Mouse (Mus musculus) C2C12 (cell line): ENCODE results near the gene Wdr54. TPM values are rescaled to one million over a fixed set of nuclear protein-coding genes. Genes with fewer than 3 reads are reported as not detected.

ENCODE experiments used
- H3K27me3 ChIP-seq: one replicate; pipeline ENCODE4 v1.6.1; 2011; ENCODE audit not compliant: control insufficient read depth, insufficient read depth, insufficient read length
- H3K36me3 ChIP-seq: one replicate; pipeline ENCODE4 v1.6.1; 2011; ENCODE audit not compliant: control insufficient read depth, insufficient read depth
- H3K4me3 ChIP-seq: one replicate; pipeline ENCODE4 v1.5.1; 2011; ENCODE audit warnings: mild to moderate bottlenecking, control low read depth; ENCODE audit not compliant: poor library complexity, insufficient read depth, severe bottlenecking
- H3K79me2 ChIP-seq: one replicate; pipeline ENCODE4 v1.6.1; 2011; ENCODE audit not compliant: control insufficient read depth, insufficient read depth
- H3K79me3 ChIP-seq: one replicate; pipeline ENCODE4 v1.6.1; 2011; ENCODE audit warnings: low read depth, control low read depth
- H3ac ChIP-seq: one replicate; pipeline ENCODE3; 2011; ENCODE audit warnings: low read depth; ENCODE audit not compliant: control insufficient read depth, insufficient read length
- CEBPB ChIP-seq: IDR thresholded peaks from one replicate; pipeline ENCODE4 v1.6.1; 2011; ENCODE audit warnings: low read depth, mild to moderate bottlenecking, control low read depth, moderate library complexity
- CTCF ChIP-seq: IDR thresholded peaks from one replicate; pipeline ENCODE4 v1.5.1; 2011; ENCODE audit not compliant: control insufficient read depth, insufficient read depth, insufficient read length
- FOSL1 ChIP-seq: IDR thresholded peaks from one replicate; pipeline ENCODE4 v1.8.0; 2011; ENCODE audit warnings: mild to moderate bottlenecking, low read length; ENCODE audit not compliant: poor library complexity, insufficient read depth, severe bottlenecking
- MAX ChIP-seq: IDR thresholded peaks from one replicate; pipeline ENCODE4 v1.6.1; 2011; ENCODE audit warnings: mild to moderate bottlenecking, control low read depth
- MYOD1 ChIP-seq: IDR thresholded peaks from one replicate; pipeline ENCODE4 v1.6.1; 2011; ENCODE audit warnings: low read depth; ENCODE audit not compliant: control insufficient read depth, insufficient read length
- MYOG ChIP-seq: IDR thresholded peaks from one replicate; pipeline ENCODE4 v1.6.1; 2011; ENCODE audit not compliant: control insufficient read depth, insufficient read length; ENCODE audit errors: extremely low read depth
- USF1 ChIP-seq: IDR thresholded peaks from one replicate; pipeline ENCODE4 v1.6.1; 2011; ENCODE audit warnings: low read depth, mild to moderate bottlenecking, control low read depth, moderate library complexity
- polyA plus RNA-seq: library from polyadenylated mRNA; unstranded; fragments of >200 nt; fragmentation: generic; extraction: Trizol; gene quantifications from one replicate; pipeline ENCODE4 v1.2.1, GENCODE M21; 2012; ENCODE audit warnings: missing spikeins

Wdr54 gene
- polyA plus RNA-seq, 1 experiment: 9.5 TPM

DNA sequence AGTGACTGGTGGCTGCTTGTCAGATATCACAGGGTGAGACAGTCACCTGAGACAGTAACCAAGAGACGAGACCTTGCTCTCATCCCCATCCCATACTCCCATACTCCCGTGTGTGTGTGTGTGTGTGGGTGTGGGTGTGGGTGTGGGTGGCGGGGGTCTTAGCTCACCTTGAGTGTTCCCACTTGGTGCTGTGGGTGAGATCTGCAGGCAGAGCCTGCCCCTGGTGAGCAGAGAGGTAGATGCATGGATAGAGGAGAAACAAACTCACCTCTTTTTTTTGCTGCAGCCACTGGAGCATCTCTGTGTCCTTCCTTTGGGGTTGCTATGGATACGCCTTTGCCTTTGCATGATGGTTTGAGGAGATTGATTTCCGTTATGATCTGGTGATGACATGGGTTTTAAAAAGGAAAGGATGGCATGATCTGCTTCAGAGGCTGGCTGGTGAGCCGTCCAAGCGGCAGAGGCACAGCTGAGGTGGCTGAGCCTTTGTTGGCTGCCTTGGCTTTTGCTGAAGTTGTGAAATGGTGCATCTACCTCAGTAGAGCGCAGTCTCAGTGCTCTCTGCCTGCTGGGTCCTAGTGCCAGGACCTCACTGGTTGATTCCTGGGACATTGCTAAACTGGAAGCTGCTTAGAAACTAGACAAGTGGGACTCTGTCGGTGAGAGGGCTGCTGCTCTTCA lies 16.2 kb upstream of the Wdr54 start:
- Histone ChIP-seq H3K36me3 (no peaks in the 10 kb centered on the region), H3K27me3 (no peaks in the 10 kb centered on the region), H3K79me3 (peaks cover 40% of the 10 kb centered on the region), H3ac (no peak overlapping the region), H3K4me3 (no peak overlapping the region), H3K79me2 (peaks cover 76% of the 10 kb centered on the region)
- TF ChIP-seq CTCF (no peak), MAX (no peak), MYOG (no peak), FOSL1 (no peak), MYOD1 (no peak), CEBPB (no peak)

DNA sequence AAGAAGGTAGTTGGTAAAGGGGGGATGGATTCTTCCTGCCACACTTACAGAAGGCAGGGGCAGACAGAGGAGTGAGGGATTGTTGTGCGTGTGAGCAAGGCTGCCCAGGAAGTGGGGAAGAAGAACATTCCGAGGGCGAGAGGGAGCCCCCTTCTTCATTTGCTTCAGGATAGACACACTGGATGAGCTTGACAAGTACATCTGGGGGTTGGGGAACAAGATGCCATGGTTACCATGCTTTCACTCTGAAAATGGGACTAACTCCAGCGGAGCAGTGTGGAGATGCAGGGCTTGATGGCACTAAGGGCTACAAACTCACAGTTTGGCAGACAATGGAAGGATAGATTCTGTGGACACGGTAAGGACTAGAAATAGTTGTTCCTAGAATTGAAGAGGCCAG lies 14.9 kb upstream of the Wdr54 start:
- H3K79me2 ChIP-seq: peaks cover 77% of the 10 kb centered on the region
- no peaks in the 10 kb centered on the region for H3K36me3 ChIP-seq
- no peak for TF ChIP-seq USF1
- no peak for TF ChIP-seq MYOG
- no peak for TF ChIP-seq CTCF
- TF ChIP-seq MYOD1: no peak
- TF ChIP-seq MAX: no peak
- TF ChIP-seq FOSL1: no peak
- TF ChIP-seq CEBPB: no peak
- H3K27me3 ChIP-seq: no peaks in the 10 kb centered on the region
- H3ac ChIP-seq: no peak overlapping the region
- H3K4me3 ChIP-seq: no peak overlapping the region
- H3K79me3 ChIP-seq: peaks cover 51% of the 10 kb centered on the region

DNA sequence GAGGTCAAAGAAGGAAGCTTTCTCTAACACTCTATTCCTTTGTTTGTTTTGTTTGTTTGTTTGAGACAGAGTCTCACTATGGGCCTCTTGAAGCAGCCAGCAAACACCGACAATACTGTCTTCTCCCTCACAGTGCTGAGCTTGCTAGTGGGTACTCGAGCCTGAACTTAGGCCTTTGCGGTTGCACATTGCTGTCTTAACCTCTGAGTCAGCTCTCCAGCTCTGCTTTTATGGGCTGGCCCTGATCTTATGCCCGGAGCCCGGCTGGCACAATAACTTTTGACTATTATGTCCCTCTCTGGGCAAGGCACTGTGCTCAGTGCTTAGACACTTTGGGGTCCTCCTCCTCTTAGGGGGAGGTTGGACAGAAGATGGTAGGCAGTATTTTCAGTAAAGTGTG lies 13.7 kb upstream of the Wdr54 start:
- Histone ChIP-seq H3K79me3 (peaks cover 50% of the 10 kb centered on the region), H3K79me2 (peaks cover 73% of the 10 kb centered on the region), H3ac (no peak overlapping the region), H3K27me3 (no peaks in the 10 kb centered on the region), H3K4me3 (no peak overlapping the region), H3K36me3 (no peaks in the 10 kb centered on the region)
- TF ChIP-seq MYOD1 (no peak), FOSL1 (no peak), MYOG (no peak), CTCF (no peak), USF1 (no peak), MAX (no peak), CEBPB (no peak)

- Histone ChIP-seq H3ac (peak overlapping the region; percentile 91), H3K36me3 (no peaks in the 10 kb centered on the region), H3K79me3 (peaks cover 35% of the 10 kb centered on the region), H3K79me2 (peaks cover 47% of the 10 kb centered on the region), H3K27me3 (peaks cover 5% of the 10 kb centered on the region), H3K4me3 (peak overlapping the region; percentile 90)
- TF ChIP-seq USF1: no peak
- no peak for TF ChIP-seq MAX
- TF ChIP-seq FOSL1: no peak
- no peak for TF ChIP-seq MYOG
- no peak for TF ChIP-seq CEBPB
- no peak for TF ChIP-seq MYOD1
- no peak for TF ChIP-seq CTCF
These were observed 10.0 kb upstream of the Wdr54 start for GRCm38 (mm10) chr6:83166243-83166630.

- H3K27me3 ChIP-seq: peaks cover 10% of the 10 kb centered on the region
- peaks cover 30% of the 10 kb centered on the region for H3K79me3 ChIP-seq
- peak within 1 kb of the TSS; percentile 90 for H3K4me3 ChIP-seq
- peaks cover 42% of the 10 kb centered on the region for H3K79me2 ChIP-seq
- no peaks in the 10 kb centered on the region for H3K36me3 ChIP-seq
- TF ChIP-seq CEBPB (no peak), MAX (peak; percentile 99), MYOG (no peak), CTCF (peak; percentile 55), MYOD1 (no peak), FOSL1 (no peak)
- H3ac ChIP-seq: peak within 1 kb of the TSS; percentile 91
These were observed 9.5 kb upstream of the Wdr54 start, which contains the start of gene Dctn1 for GRCm38 (mm10) chr6:83165607-83166242. TSS of gene Dctn1 (plus strand) at chr6:83165920.
